Mouse (Mus musculus) embryonic facial prominence, embryonic 11.5 days (tissue): Measurements from ENCODE around the gene Rtf1. TPM values are rescaled to one million over a fixed set of nuclear protein-coding genes. Genes with fewer than 3 reads are reported as not detected.

Experiments
- ATAC-seq: fragments of 200-750 bp; cut with Nextera tagmentation; replicated peaks from 2 replicates; pipeline ENCODE4 v1.8.0; 2017; ENCODE audit warnings: low read depth; ENCODE audit not compliant: insufficient number of reproducible peaks, low FRiP score, low TSS enrichment
- DNase-seq: peaks from one replicate; pipeline ENCODE4 v3.0.0-alpha.2; 2015; ENCODE audit warnings: low spot score
- H3K27ac ChIP-seq: fragments of 300-500 bp; sonication (generic); replicated peaks from 2 replicates; pipeline ENCODE4 v1.5.1; 2014; ENCODE audit warnings: mild to moderate bottlenecking, low read depth, low read length, control low read depth
- H3K27me3 ChIP-seq: fragments of 300-500 bp; sonication (generic); 2 replicates; pipeline ENCODE4 v1.6.1; 2014; ENCODE audit warnings: mild to moderate bottlenecking, low read length, moderate library complexity, mixed read lengths; ENCODE audit not compliant: control insufficient read depth, insufficient read depth
- H3K36me3 ChIP-seq: fragments of 300-500 bp; sonication (generic); replicated peaks from 2 replicates; pipeline ENCODE4 v1.6.1; 2014; ENCODE audit warnings: low read depth, mild to moderate bottlenecking, low read length, moderate library complexity, mixed read lengths; ENCODE audit not compliant: control insufficient read depth, insufficient read depth
- H3K4me1 ChIP-seq: fragments of 300-500 bp; sonication (generic); 2 replicates; pipeline ENCODE4 v1.6.1; 2014; ENCODE audit warnings: low read length, mixed read lengths; ENCODE audit not compliant: control insufficient read depth, insufficient read depth
- H3K4me2 ChIP-seq: fragments of 300-500 bp; sonication (generic); 2 replicates; pipeline ENCODE4 v1.6.1; 2014; ENCODE audit warnings: low read depth, mild to moderate bottlenecking, control low read depth, low read length, moderate library complexity
- H3K4me3 ChIP-seq: fragments of 300-500 bp; sonication (generic); 2 replicates; pipeline ENCODE4 v1.5.1; 2014; ENCODE audit warnings: low read depth, low read length, control low read depth
- H3K9ac ChIP-seq: fragments of 300-500 bp; sonication (generic); replicated peaks from 2 replicates; pipeline ENCODE4 v1.6.1; 2014; ENCODE audit warnings: mild to moderate bottlenecking, control low read depth, low read length
- H3K9me3 ChIP-seq: fragments of 300-500 bp; sonication (generic); replicated peaks from 2 replicates; pipeline ENCODE4 v1.6.1; 2016; ENCODE audit warnings: mild to moderate bottlenecking, low read length, inconsistent platforms, mixed read lengths; ENCODE audit not compliant: control insufficient read depth
- WGBS: fragments of 180-500 bp; shearing (Covaris S2); extraction: QIAGEN DNeasy Blood & Tissue Kit; methylation state at CpG from one replicate; pipeline ENCODE4 v1.1.7; 2014; 5-methylcytosine and 5-hydroxymethylcytosine counted together
- polyA plus RNA-seq: library from polyadenylated mRNA; unstranded; fragments of >200 nt; fragmentation: Nextera tagmentation; extraction: Ambion mirVana; gene quantifications from 2 replicates; pipeline ENCODE4 v1.2.1, GENCODE M21; 2014

Gene Rtf1
- polyA plus RNA-seq, 1 experiment from 2014 or later = 38.4 TPM

GRCm38 (mm10) chr2:119763924-119764323 lies 89.1 kb downstream of the Rtf1 start:
- Histone ChIP-seq H3K4me2 (no peak overlapping the region), H3K4me1 (no peaks in the 10 kb centered on the region; the same call in 1 of the 2 replicates), H3K36me3 (no peaks in the 10 kb centered on the region), H3K27ac (no peak overlapping the region), H3K9me3 (no peaks in the 10 kb centered on the region), H3K4me3 (no peak overlapping the region), H3K9ac (no peak overlapping the region), H3K27me3 (peaks cover 20% of the 10 kb centered on the region)
- 75% methylated on average over 4 of the region's 4 CpGs for WGBS
- DNase-seq = no peak
- no peak for ATAC-seq

- Histone ChIP-seq H3K9me3 (no peaks in the 10 kb centered on the region), H3K4me2 (no peak overlapping the region), H3K36me3 (peaks cover 9% of the 10 kb centered on the region), H3K4me3 (no peak overlapping the region), H3K27ac (no peak overlapping the region), H3K9ac (no peak overlapping the region), H3K4me1 (no peaks in the 10 kb centered on the region), H3K27me3 (no peaks in the 10 kb centered on the region)
- ATAC-seq = no peak
- WGBS = 93% methylated on average over 6 of the region's 6 CpGs
- DNase-seq = no peak
These were observed 92.4 kb downstream of the Rtf1 start for GRCm38 (mm10) chr2:119767246-119767645.

Other genes starting within 250 kb of the Rtf1 start
- gene Ino80, start 197.4 kb upstream of the Rtf1 start, polyA plus RNA-seq = 3.6 and 4.3 TPM in 2 replicates
- gene Exd1, start 127.4 kb upstream of the Rtf1 start, polyA plus RNA-seq = 0.40 and 0.48 TPM in 2 replicates
- 73.6 and 74.4 TPM in 2 replicates for gene Chp1, start 127.4 kb upstream of the Rtf1 start, polyA plus RNA-seq
- 104 and 114 TPM in 2 replicates for gene Nusap1, start 56.8 kb upstream of the Rtf1 start, polyA plus RNA-seq
- 32.1 and 36.0 TPM in 2 replicates for gene Oip5, start 56.6 kb upstream of the Rtf1 start, polyA plus RNA-seq
- 50.8 and 55.3 TPM in 2 replicates for gene Ndufaf1, start 12.2 kb upstream of the Rtf1 start, polyA plus RNA-seq
- 1.2 TPM in 2 replicates for gene Itpka, start 67.3 kb downstream of the Rtf1 start, polyA plus RNA-seq
- not detected in 2 replicates for gene Ltk, start 85.4 kb downstream of the Rtf1 start, polyA plus RNA-seq
- gene Rpap1, start 112.5 kb downstream of the Rtf1 start, polyA plus RNA-seq = 17.5 and 20.0 TPM in 2 replicates
- 16.3 and 21.0 TPM in 2 replicates for gene Tyro3, start 122.7 kb downstream of the Rtf1 start, polyA plus RNA-seq
- 28.3 and 30.5 TPM in 2 replicates for gene Mga, start 222.2 kb downstream of the Rtf1 start, polyA plus RNA-seq